Mouse (Mus musculus) liver (tissue): ENCODE data around the gene Rbpj.
"Not testable (repeated sequence)": the region's sequence is repeated elsewhere in the genome, so short reads cannot be mapped to it uniquely, and the experiment has no call there.

Experiments
- DNase-seq: peaks from one replicate; pipeline ENCODE4 v3.0.0-alpha.2; 2020; ENCODE audit warnings: mixed read lengths

Gene Rbpj

GRCm38 (mm10) chr5:53516482-53516881, 50.5 kb downstream of the Rbpj start:
- DNase-seq, result no peak

DNA sequence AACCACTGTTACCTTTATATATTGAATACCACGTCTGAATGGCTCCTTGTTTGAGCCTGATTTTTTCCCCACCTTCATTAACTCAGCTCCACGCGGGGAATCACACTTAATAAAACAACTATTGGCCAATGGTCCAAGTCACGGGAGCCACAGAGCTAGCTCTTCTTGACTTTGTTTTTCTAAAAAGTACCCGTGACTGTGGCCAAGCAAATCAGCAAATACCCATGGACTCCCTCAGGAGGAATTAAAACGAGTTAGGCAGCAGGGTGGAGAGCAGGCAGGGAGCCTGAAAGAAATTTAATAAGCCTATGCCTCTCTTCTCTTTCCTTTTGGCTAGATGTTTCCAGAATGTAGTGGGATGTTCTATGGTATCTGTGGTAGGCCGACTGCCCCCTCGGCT, 51.9 kb downstream of the Rbpj start:
- no peak for DNase-seq

GRCm38 (mm10) chr5:53519131-53519530, 53.2 kb downstream of the Rbpj start:
- DNase-seq, result no peak

DNA sequence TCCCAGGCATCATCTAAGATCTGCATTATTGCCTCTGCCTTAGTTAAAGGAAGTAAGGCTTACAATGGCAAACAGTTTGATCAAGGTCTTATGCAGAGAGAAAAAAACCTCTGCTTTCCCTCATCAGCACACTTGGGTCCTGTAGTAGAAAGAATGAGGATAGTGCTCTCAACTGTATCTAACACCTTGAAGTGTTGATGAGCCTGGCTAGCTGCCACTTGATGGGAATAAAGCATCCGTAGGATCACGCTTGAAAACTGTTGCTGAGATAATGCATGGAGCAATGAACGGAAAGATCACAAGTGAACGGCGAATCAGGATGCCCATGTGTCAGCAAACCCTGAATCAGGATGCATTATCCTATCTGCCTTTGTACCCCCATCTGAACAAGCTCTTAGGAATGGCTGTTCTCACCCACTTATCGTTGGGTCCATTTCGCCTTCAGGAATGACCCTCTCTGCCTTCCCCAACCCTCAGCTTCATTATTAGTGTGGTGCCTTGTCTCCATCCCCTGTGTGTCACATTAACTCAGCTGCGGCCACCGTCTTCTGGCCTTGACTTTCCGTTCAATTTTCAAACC, 54.1 kb downstream of the Rbpj start:
- DNase-seq, result no peak

DNA sequence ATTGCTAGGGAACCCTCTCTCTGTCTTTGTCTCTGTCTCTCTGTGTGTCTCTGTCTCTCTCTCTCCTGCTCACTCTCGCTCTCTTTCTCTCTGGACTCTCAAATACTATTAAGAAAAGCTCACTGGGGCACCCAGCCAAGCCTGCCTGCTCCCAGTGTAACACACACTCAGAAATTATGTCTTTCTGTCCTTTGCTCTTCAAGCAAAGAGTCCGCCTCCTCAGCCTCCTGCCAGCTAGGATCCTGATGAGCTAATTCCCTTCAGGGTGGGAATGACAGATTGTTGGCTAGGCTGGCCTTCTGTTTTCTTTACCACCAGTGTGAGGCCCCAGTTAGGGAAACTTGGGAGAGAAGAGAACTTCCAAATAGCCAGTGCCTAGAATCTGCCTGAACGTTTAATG, 57.1 kb downstream of the Rbpj start:
- peak; percentile 11 for DNase-seq

DNA sequence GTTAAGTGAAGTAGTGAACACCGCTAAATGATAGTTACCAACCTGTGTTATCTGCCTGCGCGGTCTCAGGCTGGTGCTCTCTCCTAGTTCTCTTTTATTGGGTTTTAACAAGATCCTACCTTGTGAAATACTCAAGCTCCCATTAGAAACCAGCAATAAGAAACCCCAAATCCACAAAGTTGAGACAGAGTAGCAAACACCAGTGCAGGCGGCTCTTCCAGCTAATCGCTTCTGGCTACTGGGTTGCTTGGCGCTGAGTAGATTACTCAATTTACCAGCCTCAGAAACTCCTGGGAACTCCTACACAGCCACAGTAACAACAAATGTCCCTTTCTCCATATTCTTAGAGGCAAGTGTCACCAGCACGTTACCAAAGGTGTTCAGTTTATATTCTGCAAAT, 58.2 kb downstream of the Rbpj start:
- no peak for DNase-seq

DNA sequence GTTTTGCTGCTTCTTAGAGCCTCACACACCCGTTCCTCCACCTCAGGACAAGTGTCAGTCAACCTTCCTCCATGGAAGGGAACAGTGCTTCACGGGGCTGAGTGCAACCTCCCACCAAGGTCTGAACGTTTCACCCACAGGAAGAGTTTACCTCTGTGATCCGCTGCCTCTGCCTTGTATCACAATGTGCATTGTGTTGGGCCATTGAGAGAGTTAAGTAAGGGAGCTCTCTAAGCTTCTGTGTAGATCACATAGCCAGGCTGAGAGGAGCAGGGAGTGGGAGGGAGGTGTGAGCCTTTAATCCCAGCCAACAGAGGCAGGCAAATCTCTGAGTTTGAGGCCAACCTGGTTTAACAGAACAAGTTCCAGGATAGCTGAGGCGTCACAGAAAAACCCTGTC, 58.9 kb downstream of the Rbpj start:
- DNase-seq, result no peak

DNA sequence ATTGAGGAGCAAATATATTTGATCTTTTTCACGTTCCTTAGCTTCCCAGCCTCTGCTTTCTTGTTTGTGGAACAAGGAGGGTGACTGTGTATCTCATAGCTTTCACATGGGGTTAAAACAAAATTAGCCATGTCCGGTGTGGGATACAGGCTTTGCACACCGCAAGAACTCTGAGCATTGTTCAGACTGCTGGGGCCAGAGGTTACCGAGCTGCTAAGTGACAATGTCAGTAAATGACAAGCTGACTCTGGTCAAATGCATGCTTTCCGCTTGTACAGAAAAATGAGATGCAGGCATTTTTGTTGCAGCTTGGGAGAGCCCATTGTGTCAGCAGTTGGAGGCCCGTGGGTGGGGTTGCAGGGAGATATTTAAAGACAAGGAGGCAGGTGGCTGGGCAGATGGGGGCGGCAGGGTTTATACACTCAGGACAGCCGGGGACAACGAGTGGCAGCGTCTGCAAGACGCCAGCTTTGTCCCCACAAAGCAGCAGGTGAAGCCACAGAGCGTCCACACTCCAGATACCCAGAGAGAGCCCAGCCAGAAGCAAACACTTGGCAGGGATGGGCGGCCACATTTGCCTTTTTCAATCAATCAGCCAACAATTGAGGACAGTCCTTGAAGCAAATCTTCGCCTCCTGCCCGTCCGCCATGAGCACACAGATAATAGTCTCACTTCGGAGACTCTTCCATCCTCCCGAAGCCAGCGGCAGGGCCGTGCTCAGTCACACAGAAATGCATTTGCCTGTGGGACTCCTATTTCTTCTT, 59.5 kb downstream of the Rbpj start:
- peak; percentile 7 for DNase-seq

DNA sequence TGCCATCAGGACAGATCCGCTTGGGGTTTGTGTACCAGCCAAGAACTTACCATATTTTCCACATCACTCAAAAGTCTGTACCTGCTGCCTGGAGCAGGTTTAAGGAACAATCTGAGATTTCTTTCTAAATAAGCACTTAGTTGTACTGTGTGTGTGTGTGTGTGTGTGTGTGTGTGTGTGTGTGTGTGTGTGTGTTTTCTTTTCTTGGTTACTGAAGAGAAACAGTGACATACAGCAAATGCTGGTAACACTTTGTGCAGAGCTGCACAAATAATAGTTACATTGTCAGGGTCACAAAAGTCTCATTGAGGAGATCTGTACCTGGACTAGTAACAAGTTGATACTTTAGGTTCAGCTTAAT, 60.1 kb downstream of the Rbpj start:
- no peak for DNase-seq

DNA sequence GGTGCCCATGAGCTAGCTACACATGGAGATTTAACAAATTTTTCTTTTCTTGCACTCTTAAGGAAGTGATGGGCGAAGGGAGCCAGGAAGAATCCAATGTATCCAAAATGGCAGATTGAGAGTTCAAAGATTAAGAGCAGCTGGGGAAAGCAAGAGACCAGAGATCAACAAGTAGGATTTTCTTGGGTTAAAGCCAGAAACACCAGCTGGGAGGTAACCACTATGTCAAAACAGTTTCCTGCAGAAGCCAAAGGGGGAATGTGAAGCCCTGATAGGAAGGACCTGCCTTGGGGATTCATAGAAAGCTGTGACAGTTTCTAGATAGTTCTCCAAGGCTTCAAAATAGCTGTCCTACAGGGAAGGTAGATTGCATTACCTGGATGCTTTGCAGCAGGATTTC, 63.9 kb downstream of the Rbpj start:
- DNase-seq, result no peak

DNA sequence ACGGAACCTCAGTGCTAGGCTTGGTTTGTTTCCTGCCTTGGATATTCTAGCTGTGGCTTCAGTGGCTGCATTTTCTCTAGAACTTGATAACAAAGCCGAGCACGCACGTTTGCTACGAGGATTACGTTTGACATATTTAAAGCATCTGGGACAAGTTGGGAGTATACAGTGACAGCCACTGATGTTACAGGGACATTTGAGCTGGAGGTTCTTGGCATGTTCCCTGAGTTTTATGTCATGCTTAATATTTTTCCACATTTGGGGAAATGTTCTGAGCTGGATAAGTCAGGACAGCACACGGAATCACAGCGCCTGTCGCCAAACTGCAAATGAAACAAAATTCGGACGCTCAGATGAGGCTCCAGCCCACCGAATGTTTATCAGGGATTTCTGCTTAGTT, 69.1 kb downstream of the Rbpj start:
- DNase-seq, result no peak

DNA sequence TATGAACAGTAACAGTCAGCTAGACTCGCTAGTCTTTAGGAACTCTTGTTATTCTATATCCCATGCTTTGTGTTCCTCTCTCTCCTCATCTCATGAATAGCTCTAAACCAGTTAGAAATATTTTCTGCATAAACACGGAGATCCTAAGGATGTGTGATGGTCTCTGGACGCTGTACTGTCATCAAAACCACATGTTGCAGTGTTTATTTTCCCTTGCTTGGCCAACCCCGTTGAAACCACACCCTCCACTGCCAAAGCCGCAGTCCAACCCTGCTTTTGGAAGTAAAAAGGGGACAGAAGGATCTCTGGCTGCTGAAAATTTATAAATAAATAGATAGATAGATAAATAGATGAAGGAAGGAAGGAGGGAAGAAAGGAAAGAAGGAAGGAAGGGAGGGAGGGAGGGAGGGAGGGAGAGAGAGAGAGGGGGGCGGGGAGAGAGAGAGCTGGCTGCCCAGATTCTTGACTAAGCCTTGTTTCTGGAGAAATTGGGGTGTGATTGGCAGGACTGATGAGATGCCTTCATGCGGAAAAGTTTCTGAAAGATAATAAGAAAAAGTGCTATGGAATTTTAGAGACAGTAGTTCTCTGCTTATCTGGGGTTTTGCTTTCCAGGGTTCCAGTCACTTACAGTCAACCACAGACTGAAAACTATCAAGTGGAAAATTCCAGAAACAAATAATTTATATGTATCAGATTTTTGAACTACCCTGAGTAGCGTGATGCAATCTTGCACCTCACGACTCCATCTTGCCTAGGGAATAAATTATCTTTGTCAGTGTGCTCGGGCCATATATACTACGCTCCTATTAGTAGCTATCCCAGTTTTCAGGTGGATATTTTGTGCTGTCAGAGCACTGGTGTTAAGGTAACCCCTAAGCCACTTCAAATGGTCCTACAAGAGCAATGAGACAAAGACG, 70.9 kb downstream of the Rbpj start:
- no peak for DNase-seq

DNA sequence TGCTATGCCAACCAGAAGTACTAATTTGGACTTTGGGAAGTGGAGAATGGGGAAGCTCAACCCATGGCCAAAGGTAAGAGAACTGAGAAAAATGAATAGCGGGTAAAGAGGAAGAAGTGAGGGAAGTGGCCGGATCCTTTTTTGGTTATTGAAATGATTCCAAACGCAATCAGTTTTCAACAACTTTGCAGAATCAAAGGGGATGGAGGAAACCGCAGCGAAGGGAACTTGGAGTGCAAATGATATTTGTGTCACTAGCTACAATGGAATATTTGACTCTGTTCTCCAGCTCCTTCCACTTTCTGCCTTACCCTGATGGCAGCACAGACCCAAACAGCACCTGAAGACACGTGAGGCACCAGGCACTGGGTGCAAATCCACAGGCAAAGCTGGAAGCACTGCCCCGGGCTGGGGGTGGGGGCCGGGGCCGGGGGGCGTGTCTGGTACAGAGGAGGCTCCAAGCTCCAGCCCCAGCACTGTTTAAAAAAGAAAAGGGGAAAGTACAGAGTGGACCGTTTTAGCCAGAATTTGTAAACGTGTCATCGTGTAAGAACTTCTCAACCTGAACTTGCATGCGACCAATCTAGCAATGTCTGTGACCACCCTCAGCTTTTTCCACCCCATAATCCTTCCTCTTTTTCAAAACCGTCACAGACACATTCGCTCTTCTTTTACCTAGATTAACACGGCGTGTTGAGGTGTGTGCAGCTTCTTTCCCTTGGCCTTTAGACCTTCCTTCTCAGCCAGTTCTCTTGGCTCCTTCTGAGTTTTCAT, 74.1 kb downstream of the Rbpj start:
- DNase-seq, result no peak

DNA sequence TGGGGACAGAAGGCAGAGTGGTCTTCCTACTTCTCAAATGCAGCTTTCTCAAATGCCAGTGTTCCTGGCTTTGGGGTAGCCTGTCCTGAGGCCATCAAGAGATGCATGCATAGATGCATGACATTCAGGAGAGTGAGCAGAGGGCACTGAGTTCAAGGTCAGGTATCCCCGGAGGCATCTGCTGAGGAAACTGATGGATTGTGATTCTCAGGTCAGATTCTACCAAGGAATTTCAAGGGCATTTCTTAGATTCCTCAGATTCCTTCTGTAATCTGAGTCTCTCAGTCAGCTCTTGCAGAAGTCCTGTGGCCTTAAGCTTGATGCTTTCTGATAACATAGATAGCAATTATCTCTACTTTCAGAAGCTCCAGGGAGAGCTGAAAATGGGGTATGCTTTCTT, 76.1 kb downstream of the Rbpj start:
- DNase-seq, result no peak

- DNase-seq, result no peak
Observed at GRCm38 (mm10) chr5:53543399-53543798, 77.4 kb downstream of the Rbpj start.

GRCm38 (mm10) chr5:53543945-53544344, 78.0 kb downstream of the Rbpj start:
- no peak for DNase-seq

- DNase-seq, result no peak
Observed at GRCm38 (mm10) chr5:53546440-53546839, 80.5 kb downstream of the Rbpj start.

GRCm38 (mm10) chr5:53546979-53547472, 81.1 kb downstream of the Rbpj start:
- DNase-seq, result no peak

- not testable (repeated sequence) for DNase-seq
Observed at GRCm38 (mm10) chr5:53550329-53550728, 84.4 kb downstream of the Rbpj start.

GRCm38 (mm10) chr5:53551394-53551793, 85.4 kb downstream of the Rbpj start:
- no peak for DNase-seq

GRCm38 (mm10) chr5:53551910-53552309, 86.0 kb downstream of the Rbpj start:
- no peak for DNase-seq

GRCm38 (mm10) chr5:53553281-53553680, 87.3 kb downstream of the Rbpj start:
- DNase-seq, result no peak

- DNase-seq, result no peak
Observed at GRCm38 (mm10) chr5:53554180-53554579, 88.2 kb downstream of the Rbpj start.
